Mouse (Mus musculus): ENCODE measurements around the gene Satb1.

GRCm38 (mm10) chr17:51856332-51856731 lies 23.2 kb upstream of the Satb1 start:
- no peak for TF ChIP-seq TAL1 (IDR thresholded peaks at IDR 0.05; ENCODE audit: low read length)
- no peak for TF ChIP-seq GATA1 (IDR thresholded peaks at IDR 0.05; ENCODE audit: low read length)
